Mouse (Mus musculus) heart, embryonic 12.5 days (tissue): ENCODE results near the gene Olfr1270. TPM values are rescaled to one million over a fixed set of nuclear protein-coding genes. Genes with fewer than 3 reads are reported as not detected.
"Not testable (repeated sequence)": the region's sequence is repeated elsewhere in the genome, so short reads cannot be mapped to it uniquely, and the experiment has no call there.

Experiments used
- ATAC-seq: fragments of 200-750 bp; cut with Nextera tagmentation; 2 replicates; pipeline ENCODE4 v1.8.0; 2017; ENCODE audit warnings: moderate TSS enrichment, moderate library complexity; ENCODE audit not compliant: insufficient number of reproducible peaks, low FRiP score
- H3K27ac ChIP-seq: fragments of 300-500 bp; sonication (generic); 2 replicates; pipeline ENCODE4 v1.5.1; 2016; ENCODE audit warnings: mild to moderate bottlenecking, moderate library complexity; ENCODE audit not compliant: poor library complexity, severe bottlenecking
- H3K27me3 ChIP-seq: fragments of 300-500 bp; sonication (generic); replicated peaks from 2 replicates; pipeline ENCODE4 v1.6.1; 2016; ENCODE audit warnings: mild to moderate bottlenecking, moderate library complexity
- H3K36me3 ChIP-seq: fragments of 300-500 bp; sonication (generic); 2 replicates; pipeline ENCODE4 v1.6.1; 2016; ENCODE audit warnings: mild to moderate bottlenecking, moderate library complexity
- H3K4me1 ChIP-seq: fragments of 300-500 bp; sonication (generic); replicated peaks from 2 replicates; pipeline ENCODE4 v1.6.1; 2016; ENCODE audit warnings: mild to moderate bottlenecking
- H3K4me2 ChIP-seq: fragments of 300-500 bp; sonication (generic); 2 replicates; pipeline ENCODE4 v1.6.1; 2016; ENCODE audit warnings: mild to moderate bottlenecking, moderate library complexity
- H3K4me3 ChIP-seq: fragments of 300-500 bp; sonication (generic); 2 replicates; pipeline ENCODE4 v1.5.1; 2016; ENCODE audit warnings: mild to moderate bottlenecking
- H3K9ac ChIP-seq: fragments of 300-500 bp; sonication (generic); 2 replicates; pipeline ENCODE4 v1.6.1; 2016; ENCODE audit warnings: mild to moderate bottlenecking, moderate library complexity
- H3K9me3 ChIP-seq: fragments of 300-500 bp; sonication (generic); replicated peaks from 2 replicates; pipeline ENCODE4 v1.6.1; 2016; ENCODE audit warnings: mild to moderate bottlenecking, moderate library complexity
- WGBS: fragments of 180-500 bp; shearing (Covaris S2); methylation state at CpG from one replicate; pipeline ENCODE4 v1.1.7; 2016; 5-methylcytosine and 5-hydroxymethylcytosine counted together
- polyA plus RNA-seq: library from polyadenylated mRNA; unstranded; fragments of >200 nt; fragmentation: Nextera tagmentation; extraction: Ambion mirVana; gene quantifications from 2 replicates; pipeline ENCODE4 v1.2.1, GENCODE M21; 2016

Gene Olfr1270
- not detected in 2 replicates for polyA plus RNA-seq

- no peak for ATAC-seq
- no peak within 1 kb of the TSS for H3K27ac ChIP-seq
- H3K9ac ChIP-seq = no peak within 1 kb of the TSS
- no peak within 1 kb of the TSS for H3K4me3 ChIP-seq
- no peaks in the 10 kb centered on the region for H3K9me3 ChIP-seq
- no peaks in the 10 kb centered on the region for H3K4me1 ChIP-seq
- H3K27me3 ChIP-seq = no peaks in the 10 kb centered on the region
- no peaks in the 10 kb centered on the region for H3K36me3 ChIP-seq
- H3K4me2 ChIP-seq = no peak within 1 kb of the TSS
- 77% methylated on average over 3 of the region's 3 CpGs for WGBS
Observed at GRCm38 (mm10) chr2:90152991-90153390, at the start of gene Olfr1270. Gene Olfr1270, minus strand, starts transcription at chr2:90153091.

- not testable (repeated sequence) for H3K4me2 ChIP-seq, H3K27ac ChIP-seq, H3K9ac ChIP-seq, H3K4me1 ChIP-seq, H3K9me3 ChIP-seq, ATAC-seq, H3K27me3 ChIP-seq, H3K36me3 ChIP-seq, H3K4me3 ChIP-seq
- no CpG with 5 or more reads among the region's 4 CpGs for WGBS
Observed at GRCm38 (mm10) chr2:90199606-90200005, 46.7 kb upstream of the Olfr1270 start.

- not testable (repeated sequence) for H3K27ac ChIP-seq, H3K4me2 ChIP-seq, H3K9me3 ChIP-seq, H3K27me3 ChIP-seq, H3K4me3 ChIP-seq, H3K9ac ChIP-seq, ATAC-seq, H3K36me3 ChIP-seq, H3K4me1 ChIP-seq
- WGBS = no CpG with 5 or more reads among the region's 6 CpGs
Observed at GRCm38 (mm10) chr2:90195285-90195684, 42.4 kb upstream of the Olfr1270 start.

- not testable (repeated sequence) for H3K4me2 ChIP-seq, H3K4me1 ChIP-seq, H3K9me3 ChIP-seq, ATAC-seq, H3K9ac ChIP-seq, H3K27me3 ChIP-seq, H3K27ac ChIP-seq, H3K36me3 ChIP-seq, H3K4me3 ChIP-seq
- WGBS = no CpG with 5 or more reads among the region's 3 CpGs
Observed at GRCm38 (mm10) chr2:90194750-90195149, 41.9 kb upstream of the Olfr1270 start.

- not testable (repeated sequence) for H3K4me3 ChIP-seq, H3K27me3 ChIP-seq, H3K4me1 ChIP-seq, H3K9me3 ChIP-seq, H3K4me2 ChIP-seq, H3K9ac ChIP-seq, H3K27ac ChIP-seq, H3K36me3 ChIP-seq, ATAC-seq
- no CpG with 5 or more reads among the region's 5 CpGs for WGBS
Observed at GRCm38 (mm10) chr2:90187082-90187481, 34.2 kb upstream of the Olfr1270 start.

- H3K27ac ChIP-seq, H3K9ac ChIP-seq, H3K4me2 ChIP-seq, H3K27me3 ChIP-seq, H3K4me3 ChIP-seq, ATAC-seq, H3K4me1 ChIP-seq, H3K9me3 ChIP-seq, H3K36me3 ChIP-seq: not testable (repeated sequence)
- no CpG with 5 or more reads among the region's 4 CpGs for WGBS
Observed at GRCm38 (mm10) chr2:90186082-90186481, 33.2 kb upstream of the Olfr1270 start.

GRCm38 (mm10) chr2:90153916-90154315 lies 1.0 kb upstream of the Olfr1270 start:
- no peak for ATAC-seq
- H3K27ac ChIP-seq = no peak overlapping the region
- no peak overlapping the region for H3K9ac ChIP-seq
- H3K4me2 ChIP-seq = no peak overlapping the region
- 84% methylated on average over 9 of the region's 9 CpGs for WGBS
- no peaks in the 10 kb centered on the region for H3K4me1 ChIP-seq
- H3K9me3 ChIP-seq = no peaks in the 10 kb centered on the region
- no peaks in the 10 kb centered on the region for H3K27me3 ChIP-seq
- no peak overlapping the region for H3K4me3 ChIP-seq
- no peaks in the 10 kb centered on the region for H3K36me3 ChIP-seq

- Histone ChIP-seq H3K4me1 (no peaks in the 10 kb centered on the region), H3K27me3 (no peaks in the 10 kb centered on the region)
Observed at GRCm38 (mm10) chr2:90142196-90142595, 10.7 kb downstream of the Olfr1270 start, which contains the start of gene Olfr32. Gene Olfr32, minus strand, starts transcription at chr2:90142296.

GRCm38 (mm10) chr2:90121312-90121711 lies 31.6 kb downstream of the Olfr1270 start, which contains the start of gene Olfr1269:
Gene Olfr1269, minus strand, starts transcription at chr2:90121412.
- WGBS = 76% methylated on average over 1 of the region's 1 CpGs
- Histone ChIP-seq H3K9ac (no peak within 1 kb of the TSS), H3K4me2 (no peak within 1 kb of the TSS), H3K27ac (no peak within 1 kb of the TSS), H3K4me3 (no peak within 1 kb of the TSS), H3K27me3 (no peaks in the 10 kb centered on the region), H3K4me1 (no peaks in the 10 kb centered on the region), H3K36me3 (no peaks in the 10 kb centered on the region), H3K9me3 (no peaks in the 10 kb centered on the region)
- ATAC-seq = no peak

More at GRCm38 (mm10) chr2:90142196-90142595, 10.7 kb downstream of the Olfr1270 start, which contains the start of gene Olfr32:
- Histone ChIP-seq H3K4me3 (no peak within 1 kb of the TSS), H3K36me3 (no peaks in the 10 kb centered on the region), H3K27ac (no peak within 1 kb of the TSS), H3K9ac (no peak within 1 kb of the TSS), H3K4me2 (no peak within 1 kb of the TSS), H3K9me3 (no peaks in the 10 kb centered on the region)
- no peak for ATAC-seq

Other genes starting within 250 kb of the Olfr1270 start
- not detected in 2 replicates for gene Olfr1258, start 225.8 kb downstream of the Olfr1270 start, polyA plus RNA-seq
- gene Olfr1259, start 204.4 kb downstream of the Olfr1270 start, polyA plus RNA-seq = not detected in 2 replicates
- not detected in 2 replicates for gene Olfr1260, start 178.8 kb downstream of the Olfr1270 start, polyA plus RNA-seq
- not detected in 2 replicates for gene Olfr1261, start 161.9 kb downstream of the Olfr1270 start, polyA plus RNA-seq
- gene Olfr1262, start 152.9 kb downstream of the Olfr1270 start, polyA plus RNA-seq = not detected in 2 replicates
- gene Olfr1263, start 141.0 kb downstream of the Olfr1270 start, polyA plus RNA-seq = not detected in 2 replicates
- gene Olfr1264, start 127.5 kb downstream of the Olfr1270 start, polyA plus RNA-seq = not detected in 2 replicates
- gene Olfr1265, start 117.8 kb downstream of the Olfr1270 start, polyA plus RNA-seq = not detected in 2 replicates
- gene Olfr140, start 89.5 kb downstream of the Olfr1270 start, polyA plus RNA-seq = not detected in 2 replicates
- not detected in 2 replicates for gene Olfr1269, start 31.7 kb downstream of the Olfr1270 start, polyA plus RNA-seq
- gene Olfr32, start 10.8 kb downstream of the Olfr1270 start, polyA plus RNA-seq = not detected in 2 replicates
- not detected in 2 replicates for gene Olfr1506, start 71.4 kb upstream of the Olfr1270 start, polyA plus RNA-seq
- not detected in 2 replicates for gene Olfr142, start 104.5 kb upstream of the Olfr1270 start, polyA plus RNA-seq
- not detected in 2 replicates for gene Olfr1271, start 117.9 kb upstream of the Olfr1270 start, polyA plus RNA-seq
- not detected in 2 replicates for gene Olfr1272, start 139.8 kb upstream of the Olfr1270 start, polyA plus RNA-seq
- gene Gm13769, start 169.1 kb upstream of the Olfr1270 start, polyA plus RNA-seq = not detected in 2 replicates
- gene Olfr1274-ps, start 245.6 kb upstream of the Olfr1270 start, polyA plus RNA-seq = not detected in 2 replicates